Mouse (Mus musculus): ENCODE data around the gene Ms4a13. TPM values are rescaled to one million over a fixed set of nuclear protein-coding genes. Genes with fewer than 3 reads are reported as not detected.

The Ms4a13 gene
- polyA plus RNA-seq (2014; fragmentation: Nextera tagmentation; extraction: Ambion mirVana): not detected in 2 replicates

DNA sequence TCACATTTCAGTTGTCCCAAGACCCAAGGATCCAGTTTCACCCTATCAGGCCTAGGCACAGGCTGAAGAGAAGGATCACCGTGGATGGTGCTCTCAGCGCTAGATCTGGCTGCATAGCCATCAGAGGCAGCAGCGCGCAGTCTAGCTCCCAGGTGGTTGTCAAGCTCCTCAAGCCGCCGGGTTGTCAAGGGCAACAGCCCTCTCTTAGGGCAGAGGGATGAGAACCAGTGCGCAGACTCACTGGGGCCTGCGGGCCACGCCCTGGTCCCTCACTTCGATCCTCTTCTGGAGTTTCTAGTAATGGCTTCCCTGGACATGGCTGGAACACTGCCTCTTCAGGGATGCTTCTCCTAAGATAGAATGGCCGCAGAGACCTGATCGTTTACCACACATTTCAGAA, at the start of gene Ms4a13:
Gene Ms4a13, minus strand, starts transcription at position 192 of the 400 bp plus-strand sequence.
- DNase-seq (no peak), ATAC-seq (ENCODE audit: insufficient read depth) (no peak)
- no peaks in the 10 kb centered on the region for H3K9me3 ChIP-seq (ENCODE audit: low read depth, low read length)
- TF ChIP-seq CTCF (IDR thresholded peaks at IDR 0.05; ENCODE audit: low read depth): no peak
- 66% methylated on average over 12 of the region's 12 CpGs for WGBS
- H3K4me2 ChIP-seq: no peak within 1 kb of the TSS
- no peak within 1 kb of the TSS for H3K9ac ChIP-seq
- H3K4me3 ChIP-seq (ENCODE audit: low read depth, low read length): no peak within 1 kb of the TSS
- H3K36me3 ChIP-seq (ENCODE audit: insufficient read depth): no peaks in the 10 kb centered on the region
- H3K27me3 ChIP-seq (ENCODE audit: insufficient read depth, low read length): no peaks in the 10 kb centered on the region
- no peak within 1 kb of the TSS for H3K27ac ChIP-seq (ENCODE audit: low read depth)
- H3K4me1 ChIP-seq (ENCODE audit: insufficient read depth): no peaks in the 10 kb centered on the region

DNA sequence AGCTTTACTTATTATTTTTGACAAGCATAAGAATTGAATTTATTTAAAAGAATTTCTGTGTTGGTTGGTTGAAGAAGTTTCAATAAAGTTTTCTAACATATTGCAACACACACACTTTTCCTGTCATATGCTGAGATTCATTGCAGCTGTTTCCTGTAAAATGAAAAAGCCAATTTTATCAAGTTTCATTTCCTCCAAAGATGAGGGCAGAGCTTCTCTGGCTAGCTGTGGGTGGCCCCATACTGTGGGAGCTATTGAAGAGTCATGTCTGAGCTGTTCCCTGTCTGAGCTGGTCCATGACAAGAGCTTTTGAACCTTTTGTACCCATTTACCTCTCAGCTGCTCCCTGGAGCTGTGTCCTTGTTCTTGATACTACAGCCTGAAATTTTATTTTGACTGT, 47.7 kb upstream of the Ms4a13 start:
- H3K27me3 ChIP-seq (ENCODE audit: insufficient read depth, low read length): no peaks in the 10 kb centered on the region
- H3K9me3 ChIP-seq (ENCODE audit: low read depth, low read length): no peaks in the 10 kb centered on the region
- H3K36me3 ChIP-seq (ENCODE audit: insufficient read depth): no peaks in the 10 kb centered on the region
- H3K4me1 ChIP-seq (ENCODE audit: insufficient read depth): no peaks in the 10 kb centered on the region
- TF ChIP-seq CTCF (IDR thresholded peaks at IDR 0.05; ENCODE audit: low read depth): no peak
- no peak overlapping the region for H3K4me2 ChIP-seq
- no peak for ATAC-seq (ENCODE audit: insufficient read depth)
- DNase-seq: peak; percentile 24
- H3K27ac ChIP-seq (ENCODE audit: low read depth): no peak overlapping the region
- no peak overlapping the region for H3K4me3 ChIP-seq (ENCODE audit: low read depth, low read length)
- no peak overlapping the region for H3K9ac ChIP-seq

DNA sequence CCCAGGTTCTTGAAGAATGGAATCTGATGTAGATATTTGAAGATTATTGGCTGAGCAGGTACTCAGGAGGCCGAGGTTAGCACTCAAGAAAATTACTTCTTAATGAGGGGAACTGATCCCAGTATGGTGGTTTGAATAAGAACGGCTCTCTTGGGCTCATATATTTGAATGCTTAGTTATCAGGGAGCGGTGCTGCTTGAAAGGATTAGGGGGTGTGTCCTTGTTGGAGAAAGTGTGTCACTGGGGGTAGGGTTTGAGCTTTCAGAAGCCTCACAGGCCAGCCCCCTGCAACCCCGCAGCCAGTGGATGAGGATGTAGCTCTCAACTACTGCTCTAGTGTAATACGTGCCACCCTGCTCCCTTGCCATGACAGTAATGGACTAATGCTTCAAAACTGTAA, 46.0 kb upstream of the Ms4a13 start:
- TF ChIP-seq CTCF (IDR thresholded peaks at IDR 0.05; ENCODE audit: low read depth): no peak
- ATAC-seq (ENCODE audit: insufficient read depth) (no peak), DNase-seq (no peak)
- Histone ChIP-seq H3K9me3 (ENCODE audit: low read depth, low read length) (no peaks in the 10 kb centered on the region), H3K4me1 (ENCODE audit: insufficient read depth) (no peaks in the 10 kb centered on the region), H3K9ac (no peak overlapping the region), H3K27ac (ENCODE audit: low read depth) (no peak overlapping the region), H3K4me3 (ENCODE audit: low read depth, low read length) (no peak overlapping the region), H3K4me2 (no peak overlapping the region), H3K36me3 (ENCODE audit: insufficient read depth) (no peaks in the 10 kb centered on the region), H3K27me3 (ENCODE audit: insufficient read depth, low read length) (no peaks in the 10 kb centered on the region)
- WGBS: 57% methylated on average over 5 of the region's 5 CpGs

DNA sequence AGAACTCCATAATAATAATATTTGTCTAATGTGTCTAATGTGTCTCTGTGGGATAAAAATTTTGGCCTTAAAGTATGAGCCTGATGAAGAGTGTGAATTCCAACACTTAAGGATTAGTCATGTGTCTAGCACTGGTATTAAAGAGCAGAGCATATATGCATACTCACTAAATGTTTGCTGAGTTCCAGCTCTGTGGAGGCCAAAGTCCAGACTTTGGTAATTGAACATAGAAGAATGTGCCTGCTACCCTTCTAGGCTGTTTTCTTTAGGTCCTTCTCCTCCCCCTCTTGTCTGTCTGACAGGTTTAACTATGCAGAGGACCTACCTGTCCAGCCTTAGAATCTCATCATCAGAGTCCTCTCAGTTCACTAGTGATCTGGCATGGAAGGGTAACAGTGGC, 39.3 kb upstream of the Ms4a13 start:
- no peak for TF ChIP-seq CTCF (IDR thresholded peaks at IDR 0.05; ENCODE audit: low read depth)
- no peak for ATAC-seq (ENCODE audit: insufficient read depth)
- Histone ChIP-seq H3K36me3 (ENCODE audit: insufficient read depth) (no peaks in the 10 kb centered on the region), H3K4me3 (ENCODE audit: low read depth, low read length) (no peak overlapping the region), H3K27ac (ENCODE audit: low read depth) (no peak overlapping the region), H3K4me1 (ENCODE audit: insufficient read depth) (no peaks in the 10 kb centered on the region), H3K4me2 (no peak overlapping the region), H3K9me3 (ENCODE audit: low read depth, low read length) (no peaks in the 10 kb centered on the region), H3K9ac (no peak overlapping the region), H3K27me3 (ENCODE audit: insufficient read depth, low read length) (no peaks in the 10 kb centered on the region)
- DNase-seq: no peak

DNA sequence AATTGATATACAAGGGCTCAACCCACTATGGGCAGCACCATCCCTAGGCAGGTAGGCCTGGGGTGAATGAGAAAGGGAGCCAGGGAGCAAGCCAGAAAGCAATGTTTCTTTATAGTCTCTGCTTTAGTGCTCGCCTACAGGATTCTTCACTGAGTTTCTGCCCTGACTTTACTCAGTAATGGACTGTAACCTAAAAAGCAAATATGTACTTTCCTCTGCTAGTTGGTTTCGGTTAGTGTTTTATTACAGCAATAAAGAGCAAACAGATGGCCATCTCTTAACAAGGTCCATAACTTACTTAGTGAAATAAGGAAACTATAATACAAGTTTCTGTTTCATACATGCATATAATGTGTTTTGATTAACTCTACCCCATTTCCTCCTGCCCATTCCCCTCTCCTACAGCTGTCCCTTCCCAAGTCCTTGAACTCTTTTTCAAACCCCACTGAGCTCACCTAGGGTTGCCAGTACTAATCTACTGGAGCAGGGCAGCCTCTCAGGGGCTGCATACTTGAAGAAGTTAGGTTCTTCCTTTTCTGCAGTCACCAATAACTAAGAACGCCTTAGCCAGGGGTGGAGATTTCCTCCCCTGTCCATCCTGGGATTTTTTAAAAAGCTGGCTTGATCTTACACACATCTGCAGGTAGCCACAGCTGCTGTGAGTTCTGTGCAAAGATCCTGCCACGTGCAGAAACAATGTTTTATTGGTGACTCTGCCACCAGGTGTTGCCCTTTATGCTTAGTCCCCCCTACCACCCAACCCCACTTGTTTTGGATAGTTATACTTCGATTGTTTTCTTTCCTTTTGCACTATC, 38.6 kb upstream of the Ms4a13 start:
- DNase-seq: no peak

DNA sequence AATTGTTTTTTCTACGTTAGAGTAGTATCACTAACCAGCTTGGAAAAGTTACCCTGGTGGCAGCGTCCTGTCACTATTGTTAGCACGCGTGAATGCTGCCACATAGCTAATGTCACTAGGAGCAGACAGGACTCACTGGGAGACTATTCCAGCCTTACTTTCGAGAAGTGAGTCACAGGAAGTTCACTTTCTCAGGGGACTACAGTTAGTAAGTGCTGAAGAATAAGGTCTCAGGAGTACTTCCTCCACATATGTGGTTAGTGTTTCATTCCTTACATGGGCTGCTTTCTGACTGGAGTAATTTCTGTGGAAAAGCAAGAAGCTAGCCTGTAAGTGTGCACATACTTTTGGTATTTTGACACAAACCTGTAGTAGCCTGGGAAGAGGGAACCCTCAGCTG, 37.7 kb upstream of the Ms4a13 start:
- DNase-seq (no peak), ATAC-seq (ENCODE audit: insufficient read depth) (no peak)
- Histone ChIP-seq H3K4me1 (ENCODE audit: insufficient read depth) (no peaks in the 10 kb centered on the region), H3K27ac (ENCODE audit: low read depth) (no peak overlapping the region), H3K36me3 (ENCODE audit: insufficient read depth) (no peaks in the 10 kb centered on the region), H3K4me2 (no peak overlapping the region), H3K27me3 (ENCODE audit: insufficient read depth, low read length) (no peaks in the 10 kb centered on the region), H3K9ac (no peak overlapping the region), H3K4me3 (ENCODE audit: low read depth, low read length) (no peak overlapping the region), H3K9me3 (ENCODE audit: low read depth, low read length) (no peaks in the 10 kb centered on the region)
- no peak for TF ChIP-seq CTCF (IDR thresholded peaks at IDR 0.05; ENCODE audit: low read depth)
- 77% methylated on average over 5 of the region's 5 CpGs for WGBS

More for the DNA sequence above, 38.6 kb upstream of the Ms4a13 start:
- no peaks in the 10 kb centered on the region for H3K9me3 ChIP-seq (ENCODE audit: low read depth, low read length)
- H3K4me2 ChIP-seq: no peak overlapping the region
- H3K27ac ChIP-seq (ENCODE audit: low read depth): no peak overlapping the region
- no peaks in the 10 kb centered on the region for H3K36me3 ChIP-seq (ENCODE audit: insufficient read depth)
- no peak overlapping the region for H3K4me3 ChIP-seq (ENCODE audit: low read depth, low read length)
- H3K27me3 ChIP-seq (ENCODE audit: insufficient read depth, low read length): no peaks in the 10 kb centered on the region
- TF ChIP-seq CTCF (IDR thresholded peaks at IDR 0.05; ENCODE audit: low read depth): no peak
- no peaks in the 10 kb centered on the region for H3K4me1 ChIP-seq (ENCODE audit: insufficient read depth)
- 57% methylated on average over 5 of the region's 5 CpGs for WGBS
- ATAC-seq (ENCODE audit: insufficient read depth): no peak
- H3K9ac ChIP-seq: no peak overlapping the region

DNA sequence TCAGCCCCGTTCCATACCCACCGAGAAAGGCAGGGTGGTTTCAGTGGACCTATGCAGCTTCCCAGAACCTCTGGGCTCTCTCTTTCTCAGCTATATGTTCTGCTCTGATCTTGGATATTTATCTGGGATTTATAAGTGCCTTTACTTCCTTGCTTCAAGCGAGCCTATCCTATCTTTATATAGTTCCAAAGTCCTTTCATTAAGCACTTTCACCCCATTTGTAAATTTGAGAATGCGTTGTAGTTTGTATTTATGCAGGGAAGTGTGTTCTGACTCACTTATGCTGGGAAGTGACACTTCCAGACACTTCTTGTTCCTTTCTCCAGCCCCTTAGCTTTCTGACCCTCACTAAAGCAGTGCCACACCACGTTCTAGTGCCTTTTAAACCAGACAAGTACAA, 35.8 kb upstream of the Ms4a13 start, which contains the start of gene Ms4a12:
Gene Ms4a12, minus strand, starts transcription at position 101 of the 400 bp plus-strand sequence.
- DNase-seq: no peak
- no peak for ATAC-seq (ENCODE audit: insufficient read depth)
- Histone ChIP-seq H3K4me3 (ENCODE audit: low read depth, low read length) (no peak within 1 kb of the TSS), H3K27ac (ENCODE audit: low read depth) (no peak within 1 kb of the TSS), H3K9ac (no peak within 1 kb of the TSS), H3K9me3 (ENCODE audit: low read depth, low read length) (no peaks in the 10 kb centered on the region), H3K27me3 (ENCODE audit: insufficient read depth, low read length) (no peaks in the 10 kb centered on the region), H3K36me3 (ENCODE audit: insufficient read depth) (no peaks in the 10 kb centered on the region), H3K4me2 (no peak within 1 kb of the TSS), H3K4me1 (ENCODE audit: insufficient read depth) (no peaks in the 10 kb centered on the region)
- WGBS: 51% methylated on average over 5 of the region's 5 CpGs
- no peak for TF ChIP-seq CTCF (IDR thresholded peaks at IDR 0.05; ENCODE audit: low read depth)

Measured in lung, embryonic 14.5 days (tissue).